Mouse (Mus musculus): Measurements from ENCODE around the gene Casq2.

Gene Casq2

GRCm38 (mm10) chr3:102194291-102195051, 108.3 kb downstream of the Casq2 start:
- no peak for DNase-seq (ENCODE audit: low spot score)

GRCm38 (mm10) chr3:102195762-102196161, 109.5 kb downstream of the Casq2 start:
- DNase-seq (ENCODE audit: low spot score): no peak
